Mouse (Mus musculus): Measurements from ENCODE around the gene Nr3c2.
A peak's percentile ranks its signal among the peaks of the same experiment; 100 is the strongest.

Gene Nr3c2

DNA sequence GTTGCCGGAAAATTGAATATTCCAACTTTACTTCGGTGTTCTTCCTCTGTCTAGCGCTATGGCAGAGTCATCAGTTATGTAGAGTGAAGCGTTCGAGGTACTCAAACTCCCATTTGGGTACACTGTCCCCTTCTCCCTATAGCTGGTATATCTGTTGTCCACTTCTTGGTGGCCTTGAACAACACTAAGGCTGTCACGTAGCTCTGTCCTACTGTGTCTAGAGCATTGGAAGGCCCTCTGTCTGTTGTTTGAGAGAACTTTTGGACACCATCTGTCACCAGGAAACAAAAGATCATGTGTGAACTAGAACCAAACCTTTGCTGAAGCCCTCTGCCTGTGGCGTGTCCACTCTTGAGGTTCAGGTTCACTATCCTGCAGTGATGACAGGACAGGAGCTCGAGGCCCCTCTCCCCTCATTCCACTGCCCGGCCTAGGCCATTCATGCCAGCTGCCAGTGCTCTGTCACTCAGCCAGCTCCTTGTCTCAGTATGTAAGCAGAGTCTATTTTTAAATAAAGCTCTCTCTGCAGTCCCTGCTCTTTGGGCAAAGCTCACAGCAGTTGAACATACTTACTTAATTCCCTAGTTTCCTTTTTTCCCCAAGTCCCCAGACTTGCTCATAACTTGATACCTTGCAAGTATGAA lies 72.6 kb downstream of the Nr3c2 start:
- DNase-seq (ENCODE audit: low spot score in 2 of 2) = no peak

DNA sequence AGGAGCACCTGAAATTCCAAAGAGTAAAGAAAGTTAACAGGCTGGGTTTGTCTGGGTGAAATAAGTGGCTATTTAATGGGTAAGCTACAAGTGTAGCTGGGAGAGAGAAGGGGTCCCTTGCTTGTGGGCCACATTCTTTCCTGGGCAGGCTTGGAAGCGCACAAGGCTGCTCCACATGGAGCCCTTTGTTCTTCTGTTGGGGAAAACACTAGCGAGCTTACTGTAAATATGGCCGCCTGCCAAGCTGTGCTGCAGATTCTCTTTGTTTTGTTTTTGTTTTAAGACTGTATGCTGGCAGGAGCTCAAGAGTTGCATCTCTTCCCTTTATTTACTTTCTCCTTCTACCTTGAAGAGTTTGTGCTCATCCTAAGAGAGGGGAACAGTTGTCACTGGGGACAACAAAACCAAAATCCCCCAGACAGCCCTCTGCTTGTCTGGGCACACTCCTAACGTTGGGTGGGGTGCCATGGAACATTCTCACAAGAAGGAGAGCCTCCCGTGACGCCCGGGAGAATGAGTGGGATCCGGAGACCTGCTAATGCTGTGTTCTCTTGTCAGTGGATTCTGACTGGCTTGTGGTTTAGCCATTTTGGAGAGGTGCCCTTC lies 73.8 kb downstream of the Nr3c2 start:
- DNase-seq (ENCODE audit: low spot score in 2 of 2) = no peak

DNA sequence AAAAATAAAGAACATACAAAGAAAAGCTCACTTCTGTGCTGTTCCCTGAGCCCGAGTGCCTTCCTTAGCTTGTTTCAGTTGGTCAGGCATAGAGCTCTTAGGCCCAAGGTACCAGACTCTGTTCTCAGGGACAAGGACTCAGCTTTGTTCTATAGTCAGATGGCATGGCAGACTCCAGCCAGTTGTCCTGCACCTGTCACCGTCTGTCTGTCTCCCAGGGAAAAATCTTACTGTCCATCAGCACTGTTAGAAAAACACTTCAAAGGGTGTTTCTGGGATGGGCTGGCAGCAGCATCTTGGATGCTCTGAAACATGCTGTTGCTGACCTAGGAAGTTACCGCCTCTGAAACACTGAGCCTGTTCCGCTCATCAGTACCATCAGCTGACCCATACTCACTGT lies 78.7 kb downstream of the Nr3c2 start:
- no peak for DNase-seq (ENCODE audit: low spot score in 2 of 2)

DNA sequence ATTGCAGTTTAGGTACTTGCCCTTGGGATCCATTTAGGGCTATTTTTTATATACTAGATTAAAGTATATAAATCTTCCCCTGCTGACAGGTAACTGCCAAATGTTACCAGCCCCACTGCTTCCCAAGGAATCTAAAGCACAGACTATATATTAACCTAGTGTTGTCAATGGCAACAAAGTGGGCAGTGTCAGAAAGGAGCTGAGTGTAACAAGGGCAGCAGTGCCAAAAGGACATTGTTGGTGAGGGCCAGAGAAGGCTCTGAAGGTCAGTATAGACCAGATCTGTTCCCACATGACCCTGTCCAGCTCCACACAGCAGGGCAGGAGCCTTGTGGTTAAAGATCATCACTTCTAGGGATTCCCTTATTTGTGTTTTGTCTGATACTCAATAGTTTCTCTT lies 84.8 kb downstream of the Nr3c2 start:
- DNase-seq (ENCODE audit: low spot score in 2 of 2) = no peak

DNA sequence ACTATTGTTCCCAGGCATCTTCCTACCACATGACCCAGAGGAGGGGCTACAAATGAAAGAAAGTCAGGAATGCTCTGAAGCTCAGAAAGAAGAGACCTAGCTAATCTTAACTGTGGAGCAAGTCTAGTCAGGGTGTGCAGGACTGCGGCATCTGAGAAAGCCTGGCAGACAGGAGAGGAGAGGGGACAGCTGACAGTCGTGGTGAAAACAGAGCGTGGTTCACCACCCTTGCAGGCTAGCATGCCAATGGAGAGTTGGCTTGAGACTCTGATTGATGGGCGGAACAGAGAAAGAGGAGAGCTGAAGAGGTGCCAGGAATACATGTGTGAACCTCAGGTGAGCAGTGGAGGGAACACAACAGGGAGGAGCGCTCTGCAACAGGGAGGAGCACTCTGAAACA lies 85.6 kb downstream of the Nr3c2 start:
- DNase-seq (ENCODE audit: low spot score in 2 of 2) = no peak

DNA sequence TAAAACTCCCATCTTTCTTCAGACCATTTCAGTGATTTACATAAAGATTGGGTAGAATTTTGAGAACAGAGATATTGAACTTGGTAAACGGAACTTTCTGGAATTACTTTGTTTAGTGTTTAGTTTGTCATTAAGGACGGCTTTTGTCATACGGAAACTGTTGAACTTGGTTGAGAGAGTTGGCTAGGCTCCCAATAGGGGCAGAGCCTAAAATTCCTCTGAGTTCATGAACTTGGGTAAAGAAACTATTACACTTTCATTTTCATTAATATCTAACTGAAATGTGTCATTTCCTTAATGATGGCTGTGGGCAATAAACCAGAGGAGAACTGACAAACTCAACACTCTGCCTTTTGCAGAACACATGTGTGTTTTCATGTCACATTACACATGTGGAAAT lies 88.6 kb downstream of the Nr3c2 start:
- no peak for DNase-seq (ENCODE audit: low spot score in 2 of 2)

DNA sequence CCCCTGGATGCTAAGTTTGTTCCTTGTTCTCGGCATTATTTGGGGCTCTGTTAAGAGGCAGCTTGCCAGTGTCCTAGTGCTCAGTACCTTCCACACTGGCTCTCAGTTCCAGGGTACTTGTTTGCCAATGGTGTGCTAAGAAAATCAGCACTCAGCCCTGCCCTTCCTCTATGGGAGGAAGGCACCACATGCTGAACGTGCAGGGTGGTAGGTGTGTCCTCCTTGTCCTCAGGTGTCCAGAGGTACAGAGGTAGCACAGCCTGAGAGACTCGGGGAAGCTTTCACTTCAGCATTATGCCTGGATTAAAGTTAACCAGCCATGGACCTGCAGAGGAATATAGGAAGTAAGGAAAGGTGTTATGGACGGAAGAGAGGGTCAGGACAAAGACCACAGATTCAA lies 99.0 kb downstream of the Nr3c2 start:
- DNase-seq (ENCODE audit: low spot score in 2 of 2) = no peak

DNA sequence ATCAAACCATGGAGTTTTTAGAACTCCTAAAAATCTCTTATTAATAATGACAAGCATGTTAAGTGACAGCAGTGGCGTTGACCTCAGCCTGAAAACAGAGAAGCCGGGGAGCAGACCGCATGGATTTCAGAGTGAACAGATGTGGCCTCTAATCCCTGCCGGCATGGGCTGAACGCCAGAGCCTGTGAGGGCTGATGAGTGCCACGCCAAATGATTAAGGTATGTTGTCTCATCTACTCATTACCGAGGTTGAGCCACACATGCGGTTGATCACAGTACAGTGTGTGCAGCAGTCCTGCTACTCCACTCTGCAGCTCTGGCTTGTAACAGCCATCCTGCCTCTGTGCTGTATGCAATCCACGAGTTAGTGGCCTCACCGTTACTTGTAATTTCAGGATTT lies 110.2 kb downstream of the Nr3c2 start:
- no peak for DNase-seq (ENCODE audit: low spot score in 2 of 2)

DNA sequence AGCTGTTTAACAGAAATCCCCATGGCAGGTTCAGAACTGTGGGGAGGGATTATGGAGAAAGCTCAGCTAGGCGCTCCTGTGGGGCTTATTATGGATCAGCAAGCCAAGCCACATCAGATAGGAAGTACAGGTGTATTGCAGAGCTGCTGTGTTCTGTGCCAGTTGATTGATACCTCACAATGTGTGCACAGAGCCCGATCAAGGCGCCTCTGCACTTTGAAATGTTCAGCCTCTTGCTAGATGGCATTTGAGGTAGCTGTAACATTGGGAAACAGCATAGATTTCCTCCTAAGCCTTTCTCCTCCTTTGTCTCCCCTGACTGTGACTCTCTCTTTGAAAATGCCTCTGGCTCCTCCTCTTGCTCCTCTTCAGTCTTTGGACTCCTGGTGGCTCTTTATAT lies 112.7 kb downstream of the Nr3c2 start:
- DNase-seq (ENCODE audit: low spot score in 2 of 2) = no peak

DNA sequence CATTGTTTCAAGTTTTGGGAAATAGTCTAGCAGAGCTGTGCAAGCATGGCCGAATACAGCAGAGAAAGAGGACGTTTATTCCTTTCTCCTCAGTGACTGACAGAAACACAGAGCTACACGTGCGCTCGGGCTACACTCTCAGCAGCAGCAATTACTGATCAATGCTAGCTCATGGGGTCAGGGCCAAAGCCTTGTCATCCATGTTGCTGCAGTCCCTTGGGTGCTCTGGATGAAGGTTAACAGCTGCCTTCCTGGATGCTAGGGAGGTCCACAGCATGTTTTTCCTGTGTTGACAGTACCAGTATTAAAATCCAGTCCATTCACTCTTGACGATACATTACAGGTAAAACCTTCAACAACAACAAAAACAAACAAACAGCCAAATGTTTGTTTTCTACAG lies 113.4 kb downstream of the Nr3c2 start:
- no peak for DNase-seq (ENCODE audit: low spot score in 2 of 2)

DNA sequence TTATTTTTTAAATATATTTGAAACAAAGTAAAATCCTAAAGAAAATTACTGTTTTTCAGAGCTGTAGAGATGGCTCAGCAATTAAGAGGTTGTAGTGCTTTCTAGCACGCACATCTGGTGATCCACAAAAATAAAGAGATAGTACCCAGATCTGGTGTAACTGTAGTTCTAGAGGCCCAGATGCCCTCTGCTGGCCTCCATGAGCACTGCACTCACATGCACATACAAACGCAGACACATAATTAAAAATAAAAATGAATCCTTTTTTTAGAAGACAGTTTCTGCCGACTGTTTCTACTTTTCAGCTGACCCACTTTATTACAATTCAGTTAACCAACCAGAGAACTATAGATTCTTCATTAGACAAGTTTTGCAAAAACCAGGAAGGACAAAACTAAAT lies 117.5 kb downstream of the Nr3c2 start:
- no peak for DNase-seq (ENCODE audit: low spot score in 2 of 2)

DNA sequence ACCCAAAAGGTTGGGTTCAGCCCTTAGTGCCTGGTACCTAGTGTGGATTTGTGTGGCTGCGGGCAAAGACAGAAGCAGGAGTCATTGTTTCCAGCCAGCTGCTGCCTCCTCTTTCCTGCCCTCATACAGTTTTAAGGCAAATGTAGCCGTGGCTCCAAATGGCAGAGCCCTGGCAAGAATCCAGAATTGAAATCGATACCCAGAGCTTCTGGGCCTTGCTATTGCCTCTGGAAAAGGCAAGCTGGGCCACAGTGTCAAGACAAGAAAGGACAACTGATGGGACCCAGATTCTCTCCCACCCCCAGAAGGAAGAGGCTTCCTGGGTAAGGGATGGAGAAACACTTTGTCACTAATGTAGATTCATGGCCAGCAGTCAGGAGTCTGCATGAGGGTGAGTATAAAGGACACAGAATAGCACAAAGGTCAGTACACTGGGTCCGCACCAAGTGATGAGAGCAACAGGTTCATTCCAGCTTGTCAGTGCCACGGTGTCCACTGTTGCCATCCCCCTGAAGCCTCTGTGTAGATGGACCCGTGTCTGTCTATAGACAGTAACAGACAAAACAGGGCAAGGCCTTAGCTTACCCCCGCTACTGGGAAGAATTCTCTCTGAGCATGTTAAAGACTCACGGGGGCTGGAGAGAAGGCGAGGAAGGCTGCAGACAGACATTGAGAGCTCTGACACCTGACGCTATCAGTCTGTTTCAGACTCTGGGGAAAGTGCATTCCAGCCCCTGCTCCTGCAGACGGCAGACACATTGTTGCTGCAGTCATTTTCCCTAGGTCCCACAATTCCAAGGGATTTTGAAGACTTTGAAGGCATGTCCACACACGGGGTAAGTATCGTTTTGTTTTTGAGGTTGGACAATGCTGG lies 124.8 kb downstream of the Nr3c2 start:
- no peak for DNase-seq (ENCODE audit: low spot score in 2 of 2)

DNA sequence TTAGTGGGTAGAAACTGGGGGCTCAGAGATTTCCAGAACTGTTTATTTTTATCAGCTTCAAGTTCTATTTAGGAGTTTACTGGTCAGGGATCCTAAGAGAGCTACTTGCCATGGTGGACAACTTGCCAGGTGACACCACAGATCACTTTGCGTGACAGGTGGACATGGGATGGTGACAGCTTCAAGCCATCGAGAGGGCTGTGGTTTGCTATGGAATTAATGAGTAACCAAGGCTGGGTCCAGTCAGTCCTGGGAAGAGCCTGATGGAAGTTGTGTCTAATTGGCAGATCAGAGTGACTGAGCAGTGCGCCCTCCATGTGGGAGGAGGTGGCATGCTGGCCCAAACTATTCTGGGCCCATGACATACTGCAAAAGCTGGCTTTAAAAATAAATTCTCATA lies 132.0 kb downstream of the Nr3c2 start:
- no peak for DNase-seq (ENCODE audit: low spot score in 2 of 2)

DNA sequence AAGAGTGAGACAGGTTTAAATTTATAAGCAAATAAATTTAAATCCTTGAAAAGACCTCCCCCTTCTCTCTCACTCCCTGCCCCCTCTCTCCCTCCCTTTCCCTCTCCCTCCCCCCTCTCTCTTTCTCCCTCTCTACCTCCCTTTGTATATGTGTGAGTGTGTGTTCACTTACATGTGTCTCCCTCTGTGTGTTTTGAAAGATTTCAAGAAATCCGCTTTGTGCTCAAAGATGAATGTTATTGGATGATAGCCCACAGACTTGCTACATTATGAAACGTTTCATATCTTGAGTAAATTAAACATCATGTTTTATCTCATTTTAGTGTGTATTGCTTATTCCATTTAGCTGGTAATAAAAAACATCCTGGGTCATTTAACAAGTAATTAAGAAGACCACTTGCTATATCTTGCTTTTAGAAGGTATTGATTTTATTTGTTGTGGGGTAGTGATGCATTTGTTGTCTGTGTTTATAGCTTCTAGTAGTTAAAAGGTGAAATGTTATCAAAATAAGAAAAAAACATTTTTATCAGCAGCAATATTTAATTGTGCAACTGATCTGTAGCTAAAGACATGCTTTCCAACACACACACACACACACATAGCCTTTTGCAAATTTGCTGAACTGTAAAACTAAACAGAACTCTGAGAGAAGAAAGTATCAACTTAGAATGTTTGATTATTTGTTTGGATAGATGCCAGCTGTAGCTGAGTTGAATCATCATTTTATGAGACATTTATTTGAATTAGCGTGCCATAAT lies 134.6 kb downstream of the Nr3c2 start:
- DNase-seq (ENCODE audit: low spot score in 2 of 2) = no peak

DNA sequence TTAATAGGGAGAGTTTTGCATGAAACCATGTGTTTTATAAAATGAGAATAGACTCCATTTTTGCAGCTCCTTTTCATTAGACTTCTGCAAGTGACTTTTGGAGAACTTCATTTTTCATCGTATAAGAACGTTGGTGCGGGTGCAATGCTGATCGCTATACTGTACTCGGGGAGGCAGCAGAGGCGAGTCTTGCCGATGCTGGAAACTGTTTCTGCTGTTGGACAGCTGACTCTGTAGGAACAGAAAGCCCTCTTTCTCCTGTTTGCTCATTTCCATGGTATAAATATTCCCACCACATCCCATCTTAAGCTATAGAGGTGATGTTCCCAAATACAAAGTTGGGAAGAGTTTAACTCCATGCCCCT lies 135.2 kb downstream of the Nr3c2 start:
- no peak for DNase-seq (ENCODE audit: low spot score in 2 of 2)

DNA sequence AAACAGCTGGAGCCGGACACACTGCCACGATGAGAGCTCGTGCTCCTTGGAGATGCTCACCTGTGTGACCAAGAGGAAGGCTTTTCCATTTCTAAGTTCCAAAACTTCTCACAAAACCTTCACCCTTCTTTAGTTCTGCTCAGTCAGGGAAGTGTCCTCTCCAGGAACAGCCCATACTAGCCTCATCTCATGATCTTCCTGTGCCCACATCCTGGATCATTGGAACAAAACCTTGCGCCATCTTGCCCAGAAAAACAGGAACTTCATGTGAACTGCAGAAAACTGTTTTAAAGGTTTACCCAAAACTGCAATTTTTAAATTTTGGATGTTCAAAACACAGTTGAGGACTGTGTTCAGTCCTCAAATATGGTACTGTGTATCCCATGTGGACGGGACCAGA lies 142.0 kb downstream of the Nr3c2 start:
- DNase-seq (ENCODE audit: low spot score in 2 of 2) = no peak

DNA sequence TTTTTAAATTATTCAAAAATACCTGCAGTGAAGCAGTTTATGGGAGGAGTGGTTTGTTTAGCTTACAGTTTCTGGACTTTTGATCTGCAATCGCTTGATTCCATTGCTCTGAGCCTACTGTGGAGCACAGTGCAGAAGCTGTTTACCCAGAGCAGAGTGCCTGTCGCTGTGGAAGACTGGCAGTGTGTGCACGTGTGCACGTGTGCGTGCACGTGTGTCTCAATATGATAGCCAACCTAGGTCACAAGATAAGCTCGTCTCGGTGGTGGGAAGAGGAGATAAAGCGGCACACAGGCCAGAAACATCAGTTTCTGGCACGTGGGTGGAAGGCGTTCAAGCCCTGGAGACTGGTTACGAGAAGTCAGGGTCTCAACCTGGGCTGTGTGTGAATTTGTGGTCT lies 145.6 kb downstream of the Nr3c2 start:
- no peak for DNase-seq (ENCODE audit: low spot score in 2 of 2)

DNA sequence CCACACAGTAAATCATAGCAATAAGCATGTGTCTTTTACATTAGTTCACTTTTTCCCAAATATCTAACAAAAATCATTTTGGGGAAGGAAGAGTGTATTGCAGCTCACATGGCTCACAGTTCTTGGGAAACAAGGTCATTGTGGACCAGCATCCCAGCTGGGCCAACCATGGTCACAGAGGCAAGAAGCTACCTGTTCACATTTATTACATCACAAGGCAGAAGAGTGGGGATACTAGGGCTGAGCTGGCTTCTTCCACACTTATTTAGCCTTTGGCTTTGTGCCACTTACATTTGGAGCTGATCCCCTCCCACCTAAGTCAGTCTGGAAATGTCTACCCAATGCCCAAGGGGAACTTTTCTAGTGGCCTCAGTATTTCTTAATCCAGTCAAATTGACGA lies 146.5 kb downstream of the Nr3c2 start:
- no peak for DNase-seq (ENCODE audit: low spot score in 2 of 2)

DNA sequence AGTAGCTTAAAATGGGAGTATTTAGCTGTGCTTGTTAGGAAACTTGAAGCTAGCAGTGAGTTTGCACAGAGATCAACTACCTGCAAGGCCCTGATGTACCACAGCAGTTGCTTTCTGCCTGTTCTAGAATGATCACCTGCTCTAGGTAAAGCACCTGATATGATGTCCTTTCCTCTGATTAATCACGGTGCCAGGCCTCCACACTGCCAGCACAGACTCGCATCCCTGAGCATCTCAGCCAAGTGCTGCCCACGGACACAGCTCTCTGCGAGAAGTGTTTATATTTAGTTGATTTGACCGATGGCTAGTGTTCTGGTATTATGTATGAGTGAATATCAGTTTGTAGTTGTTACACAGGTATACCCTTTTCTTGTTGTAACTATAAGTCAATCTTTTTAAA lies 147.0 kb downstream of the Nr3c2 start:
- peak in 1 of 2 experiments; percentile 20 for DNase-seq (ENCODE audit: low spot score in 2 of 2)

DNA sequence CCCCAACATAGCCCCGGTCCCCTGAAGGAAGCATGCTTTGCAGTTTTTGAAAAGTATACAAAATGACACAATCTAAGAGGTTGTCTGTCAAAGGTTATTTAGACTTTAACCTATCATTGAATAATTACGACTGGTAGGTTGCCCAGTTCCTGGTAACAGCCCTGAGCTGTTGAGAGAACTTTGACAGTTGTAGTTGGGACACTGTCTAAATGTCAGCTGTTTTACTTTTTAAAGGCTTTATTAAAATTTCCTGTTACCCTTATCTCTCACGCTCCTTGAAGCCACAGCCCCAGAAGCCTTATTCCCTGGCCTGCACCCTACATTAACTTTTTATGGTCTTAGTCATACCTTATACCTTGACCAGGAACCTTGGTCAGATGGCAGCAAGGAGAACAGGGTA lies 147.5 kb downstream of the Nr3c2 start:
- DNase-seq (ENCODE audit: low spot score in 2 of 2) = no peak

DNA sequence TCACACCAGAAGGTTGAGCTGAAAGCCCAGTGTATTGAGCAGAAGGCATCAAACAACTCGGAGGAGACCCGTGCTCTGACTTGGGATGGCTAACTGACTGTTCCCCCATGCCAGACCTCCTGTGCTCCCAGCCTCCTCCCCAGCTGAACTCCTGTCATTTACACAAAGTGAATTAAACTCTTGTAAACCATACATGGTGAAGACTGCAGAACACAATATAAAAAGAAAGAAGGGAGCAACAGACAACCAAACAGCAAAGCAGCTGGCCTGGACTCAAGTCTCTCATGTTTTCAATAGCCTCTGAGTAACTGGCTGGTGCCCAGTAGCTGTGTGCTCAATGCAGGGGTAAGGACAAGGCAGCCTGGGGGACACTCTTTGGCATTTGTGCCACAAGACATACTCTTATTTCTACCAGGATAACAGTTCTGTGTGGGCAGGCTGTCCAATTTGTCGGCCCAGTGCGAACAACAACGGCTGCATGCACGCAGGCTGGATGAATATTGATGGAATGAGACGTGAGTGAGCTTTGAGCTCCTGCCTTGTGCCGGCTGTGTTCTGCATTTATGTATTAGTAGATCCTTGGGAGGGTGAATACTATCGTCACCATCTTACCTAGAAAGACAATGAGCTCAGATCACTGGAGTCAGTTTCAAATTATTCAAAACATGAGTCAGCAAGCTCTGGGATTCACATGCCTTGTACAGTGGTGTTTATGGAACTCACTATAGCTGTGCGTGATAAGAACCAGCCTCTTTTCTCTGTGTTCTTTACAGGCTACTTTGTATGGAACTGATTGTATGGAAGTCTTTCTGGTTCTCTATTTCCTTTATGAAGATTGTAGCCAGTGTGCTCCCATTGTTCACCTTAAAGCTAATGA lies 152.4 kb downstream of the Nr3c2 start:
- DNase-seq (ENCODE audit: low spot score in 2 of 2) = no peak

Data from left cerebral cortex, adult 9 months (tissue).